Mouse (Mus musculus) olfactory bulb, adult 2 months (tissue): Measurements from ENCODE around the gene Borcs7. TPM values are rescaled to one million over a fixed set of nuclear protein-coding genes. Genes with fewer than 3 reads are reported as not detected.

Source experiments
- H3K27ac ChIP-seq: fragments of 200-500 bp; 2 replicates; pipeline ENCODE4 v1.5.1; 2012; ENCODE audit warnings: low read depth, low read length; ENCODE audit not compliant: insufficient read depth
- H3K4me1 ChIP-seq: fragments of 200-500 bp; 2 replicates; pipeline ENCODE4 v1.6.1; 2012; ENCODE audit warnings: low read length; ENCODE audit not compliant: control insufficient read depth, insufficient read depth
- H3K4me3 ChIP-seq: fragments of 200-500 bp; 2 replicates; pipeline ENCODE4 v1.5.1; 2012; ENCODE audit warnings: mild to moderate bottlenecking, low read depth, low read length, moderate library complexity; ENCODE audit not compliant: insufficient read depth
- CTCF ChIP-seq: fragments of 200-500 bp; IDR thresholded peaks from 2 replicates; pipeline ENCODE4 v1.5.1; 2012; ENCODE audit warnings: low read depth, mild to moderate bottlenecking, low read length, moderate library complexity; ENCODE audit not compliant: insufficient read depth
- POLR2A ChIP-seq: fragments of 200-500 bp; IDR thresholded peaks from 2 replicates; pipeline ENCODE4 v1.6.1; 2012; ENCODE audit warnings: mild to moderate bottlenecking, low read depth, low read length, moderate library complexity; ENCODE audit not compliant: insufficient read depth
- WGBS: fragments of 180-500 bp; shearing (Covaris S2); methylation state at CpG from one replicate; pipeline ENCODE4 v1.1.7; 2018; 5-methylcytosine and 5-hydroxymethylcytosine counted together
- polyA plus RNA-seq: library from polyadenylated mRNA; stranded (reverse); fragments of >200 nt; gene quantifications from 2 replicates; pipeline ENCODE4 v1.2.4, GENCODE M21; 2012; ENCODE audit warnings: low replicate concordance; ENCODE audit not compliant: missing spikeins, insufficient read depth, insufficient read length

The Borcs7 gene
- polyA plus RNA-seq, 1 experiment: not detected

DNA sequence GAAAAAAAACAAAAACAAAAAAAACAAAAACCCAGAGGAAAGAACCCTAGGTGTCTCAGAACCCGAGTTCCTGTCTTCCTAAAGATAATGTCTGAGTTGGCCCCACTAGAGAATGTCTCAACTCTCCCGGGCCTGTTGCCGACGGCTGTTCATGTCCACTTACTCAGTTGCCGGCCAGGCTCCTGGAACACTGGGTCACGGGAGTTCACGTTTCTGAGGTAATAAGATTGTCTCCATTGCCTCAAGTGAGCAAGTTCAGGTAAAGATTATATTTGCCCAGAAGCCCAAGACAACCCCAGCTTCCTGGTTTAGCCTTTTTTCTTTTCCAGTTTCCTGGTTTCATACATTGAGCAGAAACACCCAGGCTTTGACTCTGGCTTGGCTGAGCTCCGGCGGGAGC, 30.9 kb upstream of the Borcs7 start:
- 83% methylated on average over 9 of the region's 9 CpGs for WGBS
- Histone ChIP-seq H3K27ac (no peak overlapping the region), H3K4me1 (peaks cover 6% of the 10 kb centered on the region; the same call in 1 of the 2 replicates), H3K4me3 (no peak overlapping the region)
- TF ChIP-seq POLR2A (no peak), CTCF (no peak)

DNA sequence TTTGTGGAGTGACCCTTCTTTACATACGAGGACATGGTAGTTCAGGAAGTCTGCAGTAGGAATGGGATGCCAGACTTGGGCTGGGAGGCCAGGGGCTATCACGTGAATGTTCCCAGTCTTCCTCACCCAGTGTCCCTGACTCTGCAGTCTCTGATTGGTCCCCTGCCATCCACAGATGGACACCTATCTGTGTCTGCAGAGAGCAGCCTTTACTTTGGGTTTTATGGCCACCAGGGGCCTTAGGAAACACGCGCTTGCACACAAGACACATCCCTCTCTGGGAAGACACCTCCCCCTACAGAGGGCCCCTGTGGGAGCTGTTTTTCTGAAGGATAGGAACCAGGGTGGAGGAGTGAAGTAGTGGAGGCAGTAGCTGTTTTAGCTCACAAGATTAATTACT, 28.2 kb upstream of the Borcs7 start:
- Histone ChIP-seq H3K27ac (no peak overlapping the region), H3K4me3 (no peak overlapping the region), H3K4me1 (peaks cover 10% of the 10 kb centered on the region)
- 64% methylated on average over 4 of the region's 4 CpGs for WGBS
- no peak for TF ChIP-seq CTCF
- no peak for TF ChIP-seq POLR2A

DNA sequence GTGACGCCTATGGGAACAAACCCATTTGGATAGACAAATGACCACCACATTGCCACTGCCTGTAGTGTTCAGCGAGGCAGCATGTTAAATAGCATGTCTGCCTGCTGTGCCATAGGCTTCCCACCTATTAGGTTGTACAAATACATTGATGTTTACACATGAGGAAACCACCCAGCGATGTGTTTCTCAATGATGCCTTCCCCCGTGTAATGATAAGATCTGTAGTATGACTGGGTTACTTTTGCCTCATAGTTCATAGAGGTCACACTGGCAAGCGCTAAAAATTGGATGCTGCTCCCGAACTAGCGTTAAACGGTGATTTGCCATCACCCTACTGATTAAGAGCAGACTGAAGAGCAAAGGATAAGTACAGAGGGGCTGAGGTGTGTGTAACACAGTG, 27.5 kb upstream of the Borcs7 start:
- WGBS: 88% methylated on average over 8 of the region's 8 CpGs
- H3K4me1 ChIP-seq: peaks cover 10% of the 10 kb centered on the region
- TF ChIP-seq CTCF: no peak
- TF ChIP-seq POLR2A: no peak
- H3K4me3 ChIP-seq: no peak overlapping the region
- no peak overlapping the region for H3K27ac ChIP-seq

DNA sequence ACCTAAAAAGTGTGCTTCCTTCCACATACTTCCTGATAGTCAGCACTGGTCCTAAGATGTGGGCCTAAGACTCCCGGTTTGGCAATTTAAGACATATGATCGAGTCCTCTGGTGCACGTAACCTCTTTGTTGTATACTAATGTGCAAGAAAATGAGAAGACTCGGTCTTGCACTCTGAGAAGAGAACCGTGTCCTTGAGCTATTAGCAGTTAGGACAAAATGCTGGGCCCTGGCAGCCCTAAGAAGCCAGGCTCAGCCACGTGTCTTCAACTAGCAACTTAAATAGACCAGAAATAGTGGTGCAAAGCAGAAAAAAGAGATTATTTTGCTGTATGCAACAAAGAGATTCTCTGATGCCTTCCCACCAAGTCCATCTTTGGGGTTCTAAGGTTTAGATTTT, 26.9 kb upstream of the Borcs7 start:
- Histone ChIP-seq H3K4me1 (peaks cover 10% of the 10 kb centered on the region), H3K27ac (no peak overlapping the region), H3K4me3 (no peak overlapping the region)
- TF ChIP-seq CTCF (no peak), POLR2A (no peak)
- WGBS: 87% methylated on average over 6 of the region's 6 CpGs

DNA sequence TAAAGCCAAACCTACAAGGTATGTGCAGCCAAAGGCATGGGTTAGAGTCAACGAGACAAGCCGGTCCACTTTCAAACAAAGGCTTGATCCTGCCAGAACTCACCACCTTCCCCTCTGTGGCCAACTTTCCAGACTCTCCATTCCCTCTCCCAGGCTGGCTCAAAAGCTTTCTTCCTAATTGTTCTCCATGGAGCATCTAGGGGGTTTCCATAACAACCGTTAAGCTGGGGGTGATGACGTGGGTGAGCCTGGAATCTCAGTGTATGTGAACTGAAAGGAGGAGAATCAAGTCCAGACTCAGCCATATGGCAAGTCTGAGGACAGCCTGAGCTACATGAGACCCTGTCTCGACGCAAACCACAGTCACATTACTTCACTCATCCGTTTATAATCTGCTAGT, 24.2 kb upstream of the Borcs7 start:
- Histone ChIP-seq H3K27ac (no peak overlapping the region), H3K4me3 (no peak overlapping the region), H3K4me1 (peaks cover 10% of the 10 kb centered on the region)
- WGBS: 29% methylated on average over 7 of the region's 7 CpGs
- TF ChIP-seq CTCF (no peak), POLR2A (no peak)

DNA sequence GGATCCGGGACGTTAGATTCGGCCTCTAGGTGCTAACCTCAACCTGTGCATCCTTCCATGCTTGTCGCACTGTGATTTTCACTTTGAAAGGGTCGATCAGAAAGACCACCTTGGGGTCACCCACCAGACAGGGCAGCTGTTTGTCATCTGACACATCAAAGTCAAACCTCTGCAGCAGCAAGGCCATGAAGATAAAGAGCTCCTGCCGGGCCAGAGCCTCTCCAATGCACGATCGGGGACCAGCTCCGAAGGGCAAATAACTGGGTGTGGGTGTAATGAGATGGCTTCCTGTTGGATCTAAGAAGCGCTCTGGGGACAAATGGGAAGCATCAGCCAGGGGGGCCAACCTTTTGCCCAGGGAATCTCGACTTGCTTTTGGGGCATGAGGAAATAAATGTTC, 22.4 kb upstream of the Borcs7 start:
- no peak for TF ChIP-seq POLR2A
- no peak for TF ChIP-seq CTCF
- H3K4me1 ChIP-seq: peaks cover 4% of the 10 kb centered on the region
- H3K4me3 ChIP-seq: no peak overlapping the region
- H3K27ac ChIP-seq: no peak overlapping the region
- WGBS: 74% methylated on average over 11 of the region's 11 CpGs

DNA sequence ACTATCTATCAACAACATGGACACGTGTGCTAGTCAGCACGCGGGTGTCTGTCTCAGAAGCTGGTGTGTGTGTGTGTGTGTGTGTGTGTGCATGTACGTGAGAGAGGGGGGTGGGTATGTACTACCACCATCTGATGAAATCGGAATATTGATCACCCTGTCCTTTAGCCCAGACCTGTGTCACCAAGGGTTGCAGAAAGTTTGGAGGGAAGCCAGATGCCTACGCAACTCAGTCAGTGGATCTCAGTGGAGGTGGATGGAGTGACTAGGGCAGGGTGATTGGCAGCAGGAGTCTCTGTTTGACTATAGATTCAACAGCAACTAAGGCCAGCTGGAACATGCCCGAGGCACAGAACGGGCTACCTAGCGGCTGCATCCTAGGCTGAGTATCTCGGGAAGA, 21.4 kb upstream of the Borcs7 start:
- 90% methylated on average over 10 of the region's 10 CpGs for whole genome bisulfite sequencing
- H3K4me1 ChIP-seq: peaks cover 4% of the 10 kb centered on the region
- no peak overlapping the region for H3K27ac ChIP-seq
- TF ChIP-seq CTCF (no peak), POLR2A (no peak)
- no peak overlapping the region for H3K4me3 ChIP-seq

DNA sequence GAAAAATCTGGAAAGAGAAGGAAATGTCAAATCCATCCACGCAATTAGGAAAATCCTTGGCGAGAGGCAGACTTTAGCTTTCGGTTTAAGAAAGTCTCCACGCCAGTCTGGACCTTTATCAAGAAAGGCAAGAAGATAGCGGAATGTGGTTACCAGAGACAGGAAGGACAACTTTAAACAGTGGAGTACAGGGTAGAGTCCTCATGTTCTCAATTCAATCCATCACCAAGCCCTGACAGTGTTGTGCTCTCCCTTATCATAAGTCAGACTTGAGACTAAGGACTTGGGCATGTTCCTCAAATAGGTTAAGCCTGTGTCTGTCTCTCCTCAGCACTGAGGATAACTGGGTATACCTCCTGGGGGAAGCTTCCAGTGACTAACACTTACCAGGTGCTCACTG, 19.9 kb upstream of the Borcs7 start:
- no peak overlapping the region for H3K4me3 ChIP-seq
- H3K4me1 ChIP-seq: peaks cover 4% of the 10 kb centered on the region
- no peak for TF ChIP-seq CTCF
- TF ChIP-seq POLR2A: no peak
- no peak overlapping the region for H3K27ac ChIP-seq
- 91% methylated on average over 5 of the region's 5 CpGs for WGBS

DNA sequence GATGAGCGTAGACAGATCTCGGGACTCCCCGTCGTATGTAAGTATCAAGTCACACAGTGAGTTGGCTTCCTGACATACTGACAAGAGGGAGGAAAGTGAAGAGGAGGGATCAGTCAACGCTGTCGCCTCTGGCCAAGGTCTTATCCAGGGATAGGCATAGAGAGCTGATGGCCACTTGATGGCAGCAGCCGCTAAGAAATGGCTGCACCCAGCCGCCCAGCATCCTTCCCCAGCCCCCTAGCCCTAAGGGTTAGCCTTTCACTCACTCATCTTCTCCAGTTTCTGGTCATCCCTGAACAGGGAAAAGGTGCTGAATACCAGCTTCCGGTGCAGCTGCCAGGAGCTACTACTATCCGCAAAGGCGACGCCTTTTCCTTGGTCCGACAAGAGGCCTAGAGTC, 19.0 kb upstream of the Borcs7 start:
- H3K4me1 ChIP-seq: no peaks in the 10 kb centered on the region
- TF ChIP-seq POLR2A (no peak), CTCF (peak; percentile 83)
- 33% methylated on average over 13 of the region's 13 CpGs for WGBS
- H3K27ac ChIP-seq: no peak overlapping the region
- no peak overlapping the region for H3K4me3 ChIP-seq

DNA sequence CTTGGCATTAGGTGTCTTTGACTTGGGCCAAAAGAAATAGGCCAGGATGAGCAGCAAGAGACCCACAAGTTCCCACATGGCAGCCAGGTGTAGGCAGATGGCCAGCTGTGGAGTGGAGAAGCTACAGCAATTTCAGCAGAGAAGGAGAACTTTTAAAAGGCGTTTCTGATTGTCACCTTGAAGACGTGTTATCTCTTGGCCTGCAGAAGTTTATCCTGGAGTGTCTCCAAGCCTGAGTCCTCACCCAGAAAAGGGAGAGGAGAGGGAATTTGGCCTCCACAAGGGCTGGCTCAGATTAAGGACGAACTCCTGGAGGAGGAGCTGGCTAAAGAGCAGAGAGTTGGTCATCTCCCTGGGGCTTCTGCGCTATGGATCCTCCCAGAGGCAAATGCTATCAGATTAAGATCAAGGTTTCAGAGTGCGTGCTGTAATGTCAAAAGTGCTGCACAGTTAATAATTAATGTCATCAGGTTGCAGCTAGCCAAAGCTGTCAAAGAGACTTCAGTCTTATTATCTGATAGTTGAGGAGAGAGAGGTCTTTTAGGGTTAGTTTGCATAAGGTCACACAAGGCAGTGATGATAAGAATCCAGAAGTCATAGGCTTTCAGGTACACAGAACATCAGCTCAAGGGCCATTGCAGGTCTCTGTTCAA, 16.8 kb upstream of the Borcs7 start, which contains the start of gene Cyp17a1:
Gene Cyp17a1, minus strand, starts transcription at position 407 of the 653 bp plus-strand sequence.
- H3K27ac ChIP-seq: no peak within 1 kb of the TSS
- TF ChIP-seq CTCF (no peak), POLR2A (no peak)
- WGBS: 74% methylated on average over 5 of the region's 5 CpGs
- H3K4me3 ChIP-seq: no peak within 1 kb of the TSS
- no peaks in the 10 kb centered on the region for H3K4me1 ChIP-seq
